Mouse (Mus musculus): ENCODE results near the gene Mad2l2. TPM values are rescaled to one million over a fixed set of nuclear protein-coding genes. Genes with fewer than 3 reads are reported as not detected.
"Not testable (repeated sequence)": the region's sequence is repeated elsewhere in the genome, so short reads cannot be mapped to it uniquely, and the experiment has no call there.

The Mad2l2 gene
- polyA plus RNA-seq, 1 experiment from 2014 or later: 44.7 TPM

- 22% methylated on average over 4 of the region's 4 CpGs for WGBS
- H3K4me2 ChIP-seq: no peak overlapping the region
Observed at GRCm38 (mm10) chr4:148166986-148167385, 36.8 kb downstream of the Mad2l2 start.

GRCm38 (mm10) chr4:148168287-148168686, 38.1 kb downstream of the Mad2l2 start:
- ATAC-seq (replicated peaks; ENCODE audit: low FRiP score) (no peak), DNase-seq (ENCODE audit: low spot score) (peak; percentile 45)
- no peak overlapping the region for H3K4me3 ChIP-seq (ENCODE audit: low read depth, low read length)
- H3K4me2 ChIP-seq: no peak overlapping the region
- H3K4me1 ChIP-seq (replicated peaks; ENCODE audit: control insufficient read depth, insufficient read depth, low read length): peaks cover 6% of the 10 kb centered on the region; the same call in 1 of the 2 replicates
- H3K36me3 ChIP-seq (ENCODE audit: control insufficient read depth, insufficient read depth, low read length): no peaks in the 10 kb centered on the region
- H3K9me3 ChIP-seq (ENCODE audit: control insufficient read depth, low read length): no peaks in the 10 kb centered on the region
- no peak overlapping the region for H3K9ac ChIP-seq (ENCODE audit: low read depth, low read length)
- 18% methylated on average over 7 of the region's 7 CpGs for WGBS
- H3K27ac ChIP-seq (ENCODE audit: low read depth, low read length): no peak overlapping the region
- H3K27me3 ChIP-seq (replicated peaks; ENCODE audit: control insufficient read depth, insufficient read depth, low read length): peaks cover 78% of the 10 kb centered on the region

More at GRCm38 (mm10) chr4:148166986-148167385, 36.8 kb downstream of the Mad2l2 start:
- no peak overlapping the region for H3K9ac ChIP-seq (ENCODE audit: low read depth, low read length)
- peak; percentile 51 for DNase-seq (ENCODE audit: low spot score)
- no peak overlapping the region for H3K27ac ChIP-seq (ENCODE audit: low read depth, low read length)
- no peak overlapping the region for H3K4me3 ChIP-seq (ENCODE audit: low read depth, low read length)
- no peak for ATAC-seq (replicated peaks; ENCODE audit: low FRiP score)
- no peaks in the 10 kb centered on the region for H3K36me3 ChIP-seq (ENCODE audit: control insufficient read depth, insufficient read depth, low read length)
- H3K4me1 ChIP-seq (replicated peaks; ENCODE audit: control insufficient read depth, insufficient read depth, low read length): peaks cover 6% of the 10 kb centered on the region; the same call in 1 of the 2 replicates
- H3K9me3 ChIP-seq (ENCODE audit: control insufficient read depth, low read length): no peaks in the 10 kb centered on the region
- H3K27me3 ChIP-seq (replicated peaks; ENCODE audit: control insufficient read depth, insufficient read depth, low read length): peaks cover 77% of the 10 kb centered on the region

GRCm38 (mm10) chr4:148169586-148169985, 39.4 kb downstream of the Mad2l2 start:
- Histone ChIP-seq H3K4me1 (replicated peaks; ENCODE audit: control insufficient read depth, insufficient read depth, low read length) (peaks cover 3% of the 10 kb centered on the region; the same call in 1 of the 2 replicates), H3K9me3 (ENCODE audit: control insufficient read depth, low read length) (no peaks in the 10 kb centered on the region), H3K4me3 (ENCODE audit: low read depth, low read length) (no peak overlapping the region), H3K27me3 (replicated peaks; ENCODE audit: control insufficient read depth, insufficient read depth, low read length) (peaks cover 79% of the 10 kb centered on the region), H3K27ac (ENCODE audit: low read depth, low read length) (no peak overlapping the region), H3K4me2 (peak overlapping the region; percentile 6; the same call in 1 of the 2 replicates), H3K36me3 (ENCODE audit: control insufficient read depth, insufficient read depth, low read length) (no peaks in the 10 kb centered on the region), H3K9ac (ENCODE audit: low read depth, low read length) (no peak overlapping the region)
- ATAC-seq (replicated peaks; ENCODE audit: low FRiP score): no peak
- DNase-seq (ENCODE audit: low spot score): no peak
- WGBS: 12% methylated on average over 15 of the region's 15 CpGs

- no peaks in the 10 kb centered on the region for H3K9me3 ChIP-seq (ENCODE audit: control insufficient read depth, low read length)
- H3K9ac ChIP-seq (ENCODE audit: low read depth, low read length): no peak overlapping the region
- no peak overlapping the region for H3K4me2 ChIP-seq
- DNase-seq (ENCODE audit: low spot score): no peak
- WGBS: 3% methylated on average over 2 of the region's 2 CpGs
- no peaks in the 10 kb centered on the region for H3K36me3 ChIP-seq (ENCODE audit: control insufficient read depth, insufficient read depth, low read length)
- H3K4me3 ChIP-seq (ENCODE audit: low read depth, low read length): no peak overlapping the region
- H3K27ac ChIP-seq (ENCODE audit: low read depth, low read length): no peak overlapping the region
- peaks cover 3% of the 10 kb centered on the region; the same call in 1 of the 2 replicates for H3K4me1 ChIP-seq (replicated peaks; ENCODE audit: control insufficient read depth, insufficient read depth, low read length)
- no peak for ATAC-seq (replicated peaks; ENCODE audit: low FRiP score)
- H3K27me3 ChIP-seq (replicated peaks; ENCODE audit: control insufficient read depth, insufficient read depth, low read length): peaks cover 79% of the 10 kb centered on the region
Observed at GRCm38 (mm10) chr4:148170842-148171241, 40.7 kb downstream of the Mad2l2 start.

GRCm38 (mm10) chr4:148171261-148171660, 41.1 kb downstream of the Mad2l2 start:
- Histone ChIP-seq H3K9ac (ENCODE audit: low read depth, low read length) (no peak overlapping the region), H3K27ac (ENCODE audit: low read depth, low read length) (no peak overlapping the region), H3K9me3 (ENCODE audit: control insufficient read depth, low read length) (no peaks in the 10 kb centered on the region), H3K4me2 (no peak overlapping the region), H3K36me3 (ENCODE audit: control insufficient read depth, insufficient read depth, low read length) (no peaks in the 10 kb centered on the region), H3K4me3 (ENCODE audit: low read depth, low read length) (no peak overlapping the region), H3K4me1 (replicated peaks; ENCODE audit: control insufficient read depth, insufficient read depth, low read length) (peaks cover 3% of the 10 kb centered on the region; the same call in 1 of the 2 replicates), H3K27me3 (replicated peaks; ENCODE audit: control insufficient read depth, insufficient read depth, low read length) (peaks cover 79% of the 10 kb centered on the region)
- DNase-seq (ENCODE audit: low spot score): no peak
- ATAC-seq (replicated peaks; ENCODE audit: low FRiP score): no peak
- WGBS: 51% methylated on average over 3 of the region's 3 CpGs

GRCm38 (mm10) chr4:148173811-148174494, 43.8 kb downstream of the Mad2l2 start:
- peaks cover 79% of the 10 kb centered on the region for H3K27me3 ChIP-seq (replicated peaks; ENCODE audit: control insufficient read depth, insufficient read depth, low read length)
- no peak for DNase-seq (ENCODE audit: low spot score)
- no peaks in the 10 kb centered on the region for H3K9me3 ChIP-seq (ENCODE audit: control insufficient read depth, low read length)
- 0 out of 2 replicates have a peak, but pooled peaks cover 3% of the 10 kb centered on the region for H3K4me1 ChIP-seq (replicated peaks; ENCODE audit: control insufficient read depth, insufficient read depth, low read length)
- H3K4me2 ChIP-seq: no peak overlapping the region
- no peaks in the 10 kb centered on the region for H3K36me3 ChIP-seq (ENCODE audit: control insufficient read depth, insufficient read depth, low read length)
- H3K27ac ChIP-seq (ENCODE audit: low read depth, low read length): no peak overlapping the region
- no peak for ATAC-seq (replicated peaks; ENCODE audit: low FRiP score)
- no peak overlapping the region for H3K4me3 ChIP-seq (ENCODE audit: low read depth, low read length)
- no peak overlapping the region for H3K9ac ChIP-seq (ENCODE audit: low read depth, low read length)
- WGBS: 5% methylated on average over 30 of the region's 30 CpGs

- Histone ChIP-seq H3K36me3 (ENCODE audit: control insufficient read depth, insufficient read depth, low read length) (no peaks in the 10 kb centered on the region), H3K27ac (ENCODE audit: low read depth, low read length) (no peak overlapping the region), H3K4me1 (replicated peaks; ENCODE audit: control insufficient read depth, insufficient read depth, low read length) (0 out of 2 replicates have a peak, but pooled peaks cover 1% of the 10 kb centered on the region), H3K4me3 (ENCODE audit: low read depth, low read length) (no peak overlapping the region), H3K4me2 (no peak overlapping the region), H3K27me3 (replicated peaks; ENCODE audit: control insufficient read depth, insufficient read depth, low read length) (peaks cover 77% of the 10 kb centered on the region), H3K9me3 (ENCODE audit: control insufficient read depth, low read length) (no peaks in the 10 kb centered on the region), H3K9ac (ENCODE audit: low read depth, low read length) (no peak overlapping the region)
- DNase-seq (ENCODE audit: low spot score): no peak
- ATAC-seq (replicated peaks; ENCODE audit: low FRiP score): no peak
- 22% methylated on average over 12 of the region's 12 CpGs for WGBS
Observed at GRCm38 (mm10) chr4:148174495-148174862, 44.3 kb downstream of the Mad2l2 start.

- H3K4me1 ChIP-seq (replicated peaks; ENCODE audit: control insufficient read depth, insufficient read depth, low read length); DNase-seq (ENCODE audit: low spot score); H3K9ac ChIP-seq (ENCODE audit: low read depth, low read length); ATAC-seq (replicated peaks; ENCODE audit: low FRiP score); H3K36me3 ChIP-seq (ENCODE audit: control insufficient read depth, insufficient read depth, low read length); H3K4me3 ChIP-seq (ENCODE audit: low read depth, low read length); H3K9me3 ChIP-seq (ENCODE audit: control insufficient read depth, low read length); H3K4me2 ChIP-seq; H3K27ac ChIP-seq (ENCODE audit: low read depth, low read length): not testable (repeated sequence)
- 39% methylated on average over 5 of the region's 6 CpGs for WGBS
- peaks cover 68% of the 10 kb centered on the region for H3K27me3 ChIP-seq (replicated peaks; ENCODE audit: control insufficient read depth, insufficient read depth, low read length)
Observed at GRCm38 (mm10) chr4:148176603-148177002, 46.4 kb downstream of the Mad2l2 start.

GRCm38 (mm10) chr4:148177716-148178115, 47.5 kb downstream of the Mad2l2 start:
- DNase-seq (ENCODE audit: low spot score) (no peak), ATAC-seq (replicated peaks; ENCODE audit: low FRiP score) (no peak)
- H3K4me3 ChIP-seq (ENCODE audit: low read depth, low read length): no peak overlapping the region
- H3K4me1 ChIP-seq (replicated peaks; ENCODE audit: control insufficient read depth, insufficient read depth, low read length): no peaks in the 10 kb centered on the region
- H3K9ac ChIP-seq (ENCODE audit: low read depth, low read length): no peak overlapping the region
- H3K4me2 ChIP-seq: no peak overlapping the region
- H3K36me3 ChIP-seq (ENCODE audit: control insufficient read depth, insufficient read depth, low read length): no peaks in the 10 kb centered on the region
- H3K9me3 ChIP-seq (ENCODE audit: control insufficient read depth, low read length): no peaks in the 10 kb centered on the region
- H3K27ac ChIP-seq (ENCODE audit: low read depth, low read length): no peak overlapping the region
- peaks cover 63% of the 10 kb centered on the region for H3K27me3 ChIP-seq (replicated peaks; ENCODE audit: control insufficient read depth, insufficient read depth, low read length)
